Mouse (Mus musculus) embryonic facial prominence, embryonic 11.5 days (tissue): ENCODE data around the gene Pank4. TPM values are rescaled to one million over a fixed set of nuclear protein-coding genes. Genes with fewer than 3 reads are reported as not detected.
A peak's percentile ranks its signal among the peaks of the same experiment; 100 is the strongest.

Experiments used
- ATAC-seq: fragments of 200-750 bp; cut with Nextera tagmentation; replicated peaks from 2 replicates; pipeline ENCODE4 v1.8.0; 2017; ENCODE audit warnings: low read depth; ENCODE audit not compliant: insufficient number of reproducible peaks, low FRiP score, low TSS enrichment
- DNase-seq: peaks from one replicate; pipeline ENCODE4 v3.0.0-alpha.2; 2015; ENCODE audit warnings: low spot score
- H3K27ac ChIP-seq: fragments of 300-500 bp; sonication (generic); replicated peaks from 2 replicates; pipeline ENCODE4 v1.5.1; 2014; ENCODE audit warnings: mild to moderate bottlenecking, low read depth, low read length, control low read depth
- H3K27me3 ChIP-seq: fragments of 300-500 bp; sonication (generic); 2 replicates; pipeline ENCODE4 v1.6.1; 2014; ENCODE audit warnings: mild to moderate bottlenecking, low read length, moderate library complexity, mixed read lengths; ENCODE audit not compliant: control insufficient read depth, insufficient read depth
- H3K36me3 ChIP-seq: fragments of 300-500 bp; sonication (generic); replicated peaks from 2 replicates; pipeline ENCODE4 v1.6.1; 2014; ENCODE audit warnings: low read depth, mild to moderate bottlenecking, low read length, moderate library complexity, mixed read lengths; ENCODE audit not compliant: control insufficient read depth, insufficient read depth
- H3K4me1 ChIP-seq: fragments of 300-500 bp; sonication (generic); 2 replicates; pipeline ENCODE4 v1.6.1; 2014; ENCODE audit warnings: low read length, mixed read lengths; ENCODE audit not compliant: control insufficient read depth, insufficient read depth
- H3K4me2 ChIP-seq: fragments of 300-500 bp; sonication (generic); 2 replicates; pipeline ENCODE4 v1.6.1; 2014; ENCODE audit warnings: low read depth, mild to moderate bottlenecking, control low read depth, low read length, moderate library complexity
- H3K4me3 ChIP-seq: fragments of 300-500 bp; sonication (generic); 2 replicates; pipeline ENCODE4 v1.5.1; 2014; ENCODE audit warnings: low read depth, low read length, control low read depth
- H3K9ac ChIP-seq: fragments of 300-500 bp; sonication (generic); replicated peaks from 2 replicates; pipeline ENCODE4 v1.6.1; 2014; ENCODE audit warnings: mild to moderate bottlenecking, control low read depth, low read length
- H3K9me3 ChIP-seq: fragments of 300-500 bp; sonication (generic); replicated peaks from 2 replicates; pipeline ENCODE4 v1.6.1; 2016; ENCODE audit warnings: mild to moderate bottlenecking, low read length, inconsistent platforms, mixed read lengths; ENCODE audit not compliant: control insufficient read depth
- WGBS: fragments of 180-500 bp; shearing (Covaris S2); extraction: QIAGEN DNeasy Blood & Tissue Kit; methylation state at CpG from one replicate; pipeline ENCODE4 v1.1.7; 2014; 5-methylcytosine and 5-hydroxymethylcytosine counted together
- polyA plus RNA-seq: library from polyadenylated mRNA; unstranded; fragments of >200 nt; fragmentation: Nextera tagmentation; extraction: Ambion mirVana; gene quantifications from 2 replicates; pipeline ENCODE4 v1.2.1, GENCODE M21; 2014

The Pank4 gene
- polyA plus RNA-seq, 1 experiment from 2014 or later, result 48.8 TPM

- no peak overlapping the region for H3K4me3 ChIP-seq
- ATAC-seq (no peak; the same call in 1 of the 2 replicates), DNase-seq (peak; percentile 77)
- H3K9ac ChIP-seq, result no peak overlapping the region
- peaks cover 9% of the 10 kb centered on the region for H3K36me3 ChIP-seq
- peaks cover 6% of the 10 kb centered on the region for H3K4me1 ChIP-seq
- WGBS, result 59% methylated on average over 7 of the region's 7 CpGs
- no peaks in the 10 kb centered on the region for H3K9me3 ChIP-seq
- H3K27ac ChIP-seq, result no peak overlapping the region
- peaks cover 3% of the 10 kb centered on the region; the same call in 1 of the 2 replicates for H3K27me3 ChIP-seq
- H3K4me2 ChIP-seq, result no peak overlapping the region
These were observed 17.6 kb downstream of the Pank4 start for GRCm38 (mm10) chr4:154981530-154981929.

GRCm38 (mm10) chr4:154982247-154983120, 18.6 kb downstream of the Pank4 start:
- no peak for ATAC-seq
- 73% methylated on average over 18 of the region's 19 CpGs for WGBS

GRCm38 (mm10) chr4:154983767-154984166, 19.8 kb downstream of the Pank4 start:
- Histone ChIP-seq H3K9me3 (no peaks in the 10 kb centered on the region), H3K9ac (peak overlapping the region; percentile 18; the same call in 1 of the 2 replicates), H3K27ac (no peak overlapping the region), H3K36me3 (no peaks in the 10 kb centered on the region; the same call in 1 of the 2 replicates), H3K4me1 (peaks cover 6% of the 10 kb centered on the region), H3K4me3 (no peak overlapping the region), H3K27me3 (peaks cover 3% of the 10 kb centered on the region; the same call in 1 of the 2 replicates), H3K4me2 (peak overlapping the region; percentile 7; the same call in 1 of the 2 replicates)
- ATAC-seq (no peak), DNase-seq (no peak)
- 21% methylated on average over 24 of the region's 24 CpGs for WGBS

More at GRCm38 (mm10) chr4:154982247-154983120, 18.6 kb downstream of the Pank4 start:
- Histone ChIP-seq H3K27me3 (peaks cover 3% of the 10 kb centered on the region; the same call in 1 of the 2 replicates), H3K9me3 (no peaks in the 10 kb centered on the region), H3K9ac (no peak overlapping the region), H3K4me3 (no peak overlapping the region), H3K4me1 (peaks cover 6% of the 10 kb centered on the region), H3K4me2 (no peak overlapping the region), H3K27ac (no peak overlapping the region), H3K36me3 (peaks cover 9% of the 10 kb centered on the region)
- no peak for DNase-seq

- Histone ChIP-seq H3K9me3 (no peaks in the 10 kb centered on the region), H3K27me3 (peaks cover 3% of the 10 kb centered on the region; the same call in 1 of the 2 replicates), H3K36me3 (no peaks in the 10 kb centered on the region; the same call in 1 of the 2 replicates), H3K4me3 (no peak overlapping the region), H3K4me2 (no peak overlapping the region), H3K27ac (no peak overlapping the region), H3K4me1 (peaks cover 6% of the 10 kb centered on the region), H3K9ac (no peak overlapping the region)
- DNase-seq (no peak), ATAC-seq (no peak)
- 69% methylated on average over 5 of the region's 5 CpGs for WGBS
These were observed 21.3 kb downstream of the Pank4 start for GRCm38 (mm10) chr4:154985151-154985777.

GRCm38 (mm10) chr4:154986096-154986495, 22.2 kb downstream of the Pank4 start:
- no peak for ATAC-seq
- Histone ChIP-seq H3K4me3 (no peak overlapping the region), H3K9ac (peak overlapping the region; percentile 14; the same call in 1 of the 2 replicates), H3K27me3 (peaks cover 3% of the 10 kb centered on the region; the same call in 1 of the 2 replicates), H3K4me1 (peaks cover 6% of the 10 kb centered on the region), H3K9me3 (no peaks in the 10 kb centered on the region), H3K36me3 (no peaks in the 10 kb centered on the region), H3K4me2 (no peak overlapping the region), H3K27ac (no peak overlapping the region)
- DNase-seq, result peak; percentile 83
- 24% methylated on average over 17 of the region's 17 CpGs for WGBS

GRCm38 (mm10) chr4:154986750-154987149, 22.8 kb downstream of the Pank4 start:
- 64% methylated on average over 15 of the region's 15 CpGs for WGBS
- DNase-seq (no peak), ATAC-seq (no peak)
- Histone ChIP-seq H3K9me3 (no peaks in the 10 kb centered on the region), H3K4me1 (peaks cover 6% of the 10 kb centered on the region), H3K4me2 (no peak overlapping the region), H3K27me3 (peaks cover 3% of the 10 kb centered on the region; the same call in 1 of the 2 replicates), H3K36me3 (no peaks in the 10 kb centered on the region), H3K9ac (no peak overlapping the region), H3K4me3 (no peak overlapping the region), H3K27ac (no peak overlapping the region)

GRCm38 (mm10) chr4:154994876-154995275, 31.0 kb downstream of the Pank4 start:
- WGBS, result 89% methylated on average over 4 of the region's 4 CpGs
- no peaks in the 10 kb centered on the region for H3K27me3 ChIP-seq
- DNase-seq (no peak), ATAC-seq (no peak)
- no peak overlapping the region for H3K4me3 ChIP-seq
- no peak overlapping the region for H3K4me2 ChIP-seq
- no peaks in the 10 kb centered on the region for H3K9me3 ChIP-seq
- H3K27ac ChIP-seq, result no peak overlapping the region
- no peaks in the 10 kb centered on the region for H3K36me3 ChIP-seq
- no peaks in the 10 kb centered on the region; the same call in 1 of the 2 replicates for H3K4me1 ChIP-seq
- H3K9ac ChIP-seq, result no peak overlapping the region
